Mouse (Mus musculus): ENCODE measurements at regions not wholly inside any gene's neighbourhood (a gene's known extent, or its start where the extent isn't known, plus 50 kb on each side); places are given as distances from the start of the nearest gene placed in this dataset.
"Not testable (repeated sequence)": the region's sequence is repeated elsewhere in the genome, so short reads cannot be mapped to it uniquely, and the experiment has no call there.

DNA sequence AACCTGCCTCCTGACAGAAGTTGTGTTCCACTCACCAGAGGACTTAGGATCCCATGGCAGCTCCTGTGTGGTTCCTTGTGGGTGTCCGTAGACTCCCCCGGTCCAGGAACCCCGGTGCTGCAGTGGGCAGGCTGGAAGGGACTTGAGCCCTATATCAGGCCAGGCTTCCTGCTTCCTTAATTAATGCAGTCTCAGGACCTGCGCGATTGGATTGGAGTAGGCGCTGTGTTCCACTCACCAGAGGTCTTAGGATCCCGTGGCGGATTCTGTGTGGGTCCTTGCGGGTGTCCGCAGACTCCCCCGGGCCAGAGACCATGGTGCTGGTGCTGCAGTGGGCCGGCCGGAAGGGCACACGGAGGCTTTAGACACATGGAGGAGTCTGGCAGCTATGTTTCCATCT lies 288.7 kb downstream of the Fut8 start:
- WGBS, result 95% methylated on average over 14 of the region's 14 CpGs
- not testable (repeated sequence) for H3K27ac ChIP-seq (ENCODE audit: low read length); H3K9me3 ChIP-seq (ENCODE audit: control insufficient read depth, low read length); ATAC-seq; H3K36me3 ChIP-seq (ENCODE audit: control insufficient read depth, insufficient read depth, low read length); H3K4me1 ChIP-seq (ENCODE audit: control insufficient read depth, insufficient read depth, low read length); H3K9ac ChIP-seq (ENCODE audit: low read depth, low read length); H3K27me3 ChIP-seq (replicated peaks; ENCODE audit: control insufficient read depth, insufficient read depth, low read length); H3K4me3 ChIP-seq (ENCODE audit: low read length); H3K4me2 ChIP-seq (ENCODE audit: low read depth, low read length)

DNA sequence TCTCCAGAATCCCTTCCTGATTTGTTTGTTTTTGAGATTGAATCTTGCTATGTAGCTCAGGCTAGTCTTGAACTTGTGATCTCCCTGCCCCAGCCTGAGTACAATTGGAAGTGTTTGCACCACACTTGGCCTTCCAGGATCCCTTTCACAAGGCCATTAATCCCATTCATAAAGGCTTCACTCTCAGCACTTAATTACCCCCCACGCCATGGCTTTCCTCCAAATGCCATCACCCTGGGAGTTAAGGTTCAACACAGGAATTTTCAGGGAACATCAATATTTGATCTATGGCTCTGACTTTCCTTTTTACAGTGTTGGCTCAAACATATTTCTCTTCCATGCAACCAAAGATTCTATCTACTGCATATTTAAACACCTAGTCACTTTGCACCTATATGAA lies 289.6 kb downstream of the Fut8 start:
- Histone ChIP-seq H3K4me2 (ENCODE audit: low read depth, low read length) (no peak overlapping the region), H3K36me3 (ENCODE audit: control insufficient read depth, insufficient read depth, low read length) (no peaks in the 10 kb centered on the region), H3K27ac (ENCODE audit: low read length) (no peak overlapping the region), H3K4me3 (ENCODE audit: low read length) (no peak overlapping the region), H3K9ac (ENCODE audit: low read depth, low read length) (no peak overlapping the region), H3K9me3 (ENCODE audit: control insufficient read depth, low read length) (no peaks in the 10 kb centered on the region), H3K27me3 (replicated peaks; ENCODE audit: control insufficient read depth, insufficient read depth, low read length) (no peaks in the 10 kb centered on the region), H3K4me1 (ENCODE audit: control insufficient read depth, insufficient read depth, low read length) (no peaks in the 10 kb centered on the region)
- 71% methylated on average over 1 of the region's 1 CpGs for WGBS
- ATAC-seq, result no peak

DNA sequence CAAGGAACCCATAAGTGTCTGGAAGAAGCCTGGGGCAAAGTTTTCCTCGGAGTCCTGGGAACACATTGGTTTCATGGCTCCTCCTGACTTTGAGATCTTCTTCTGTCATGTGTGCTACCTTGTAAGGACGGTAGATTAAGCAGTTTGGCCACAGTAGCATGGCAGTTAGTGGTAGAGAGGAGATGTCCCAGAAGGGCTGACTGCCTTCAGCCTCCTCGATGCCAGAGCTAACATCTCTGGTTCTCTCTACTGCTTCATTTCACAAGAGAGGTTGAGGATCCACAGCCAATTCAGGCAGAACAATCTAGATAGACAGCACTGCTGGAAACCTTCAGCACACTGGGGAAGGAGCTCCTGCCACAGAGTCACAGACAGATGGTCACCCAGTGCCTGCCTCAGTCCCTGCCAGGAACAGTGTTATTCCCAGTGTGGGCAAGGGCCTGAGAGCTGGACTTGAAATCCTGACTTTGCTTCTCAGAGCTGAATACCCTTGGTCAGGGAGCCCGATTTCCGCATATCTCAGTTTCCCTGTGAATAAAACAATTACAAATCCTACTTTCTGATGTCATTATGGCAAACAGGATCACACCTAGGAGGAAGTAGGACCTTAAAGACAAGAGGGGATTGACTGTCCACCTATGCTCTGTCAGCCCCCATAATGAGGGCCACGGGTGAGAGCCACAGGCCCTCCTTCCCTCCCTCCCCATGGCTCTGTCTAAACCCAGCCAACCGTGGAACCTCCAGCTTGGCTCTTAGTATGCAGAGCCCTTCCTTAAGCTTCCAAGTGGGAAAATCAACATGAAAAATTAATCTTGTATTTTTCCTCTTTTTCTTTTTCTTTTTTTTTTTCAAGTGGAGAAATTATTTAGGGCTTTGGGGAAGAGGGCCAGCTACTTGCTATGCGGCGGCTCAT lies 290.3 kb downstream of the Fut8 start:
- H3K9ac ChIP-seq (ENCODE audit: low read depth, low read length), result no peak overlapping the region
- no peak for ATAC-seq
- 86% methylated on average over 9 of the region's 9 CpGs for WGBS

DNA sequence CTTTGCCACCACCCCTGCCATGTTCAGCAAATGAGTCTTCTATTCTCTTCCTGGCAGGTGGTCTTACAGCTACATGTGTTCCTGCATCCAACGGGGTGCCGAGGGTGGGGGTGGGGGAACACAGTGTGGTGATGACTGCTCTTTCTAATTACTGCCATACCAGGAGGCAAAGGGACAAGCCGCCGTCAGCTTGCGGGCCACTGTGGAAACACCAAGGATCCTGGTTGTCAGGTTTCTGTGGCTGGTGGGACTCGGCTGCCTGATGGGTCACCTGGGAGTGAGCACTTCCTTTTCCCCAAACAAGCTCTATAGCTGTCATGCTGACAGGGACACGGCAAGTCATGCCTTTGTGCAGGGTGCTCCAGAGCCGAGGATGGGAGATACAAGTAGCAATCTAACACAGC lies 290.9 kb downstream of the Fut8 start:
- no peak for ATAC-seq
- 77% methylated on average over 8 of the region's 8 CpGs for WGBS

More for the DNA sequence above, 290.3 kb downstream of the Fut8 start:
- Histone ChIP-seq H3K27ac (ENCODE audit: low read length) (no peak overlapping the region), H3K4me2 (ENCODE audit: low read depth, low read length) (no peak overlapping the region), H3K4me3 (ENCODE audit: low read length) (no peak overlapping the region), H3K27me3 (replicated peaks; ENCODE audit: control insufficient read depth, insufficient read depth, low read length) (no peaks in the 10 kb centered on the region), H3K9me3 (ENCODE audit: control insufficient read depth, low read length) (no peaks in the 10 kb centered on the region), H3K4me1 (ENCODE audit: control insufficient read depth, insufficient read depth, low read length) (no peaks in the 10 kb centered on the region), H3K36me3 (ENCODE audit: control insufficient read depth, insufficient read depth, low read length) (no peaks in the 10 kb centered on the region)

DNA sequence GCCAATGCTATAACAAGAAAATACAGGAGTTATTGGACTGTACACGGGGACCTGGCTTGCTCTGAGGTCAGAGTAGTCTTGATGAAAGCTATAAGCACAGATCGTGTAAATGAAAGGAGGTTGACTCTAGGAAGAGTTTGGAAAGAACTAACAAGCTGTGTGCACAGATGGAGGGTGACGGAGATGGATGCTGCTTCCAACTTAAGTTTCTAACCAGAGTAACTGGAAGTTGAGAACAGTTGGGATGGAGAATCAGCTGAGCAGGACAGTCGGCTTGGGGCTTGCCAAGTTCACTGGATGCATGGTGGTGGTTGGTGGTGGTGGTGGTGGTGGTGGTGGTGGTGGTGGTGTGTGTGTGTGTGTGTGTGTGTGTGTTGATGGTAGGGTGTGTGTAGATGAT lies 291.5 kb downstream of the Fut8 start:
- Histone ChIP-seq H3K36me3 (ENCODE audit: control insufficient read depth, insufficient read depth, low read length) (no peaks in the 10 kb centered on the region), H3K27me3 (replicated peaks; ENCODE audit: control insufficient read depth, insufficient read depth, low read length) (no peaks in the 10 kb centered on the region), H3K4me2 (ENCODE audit: low read depth, low read length) (no peak overlapping the region), H3K9me3 (ENCODE audit: control insufficient read depth, low read length) (no peaks in the 10 kb centered on the region), H3K9ac (ENCODE audit: low read depth, low read length) (no peak overlapping the region), H3K4me1 (ENCODE audit: control insufficient read depth, insufficient read depth, low read length) (no peaks in the 10 kb centered on the region), H3K4me3 (ENCODE audit: low read length) (no peak overlapping the region), H3K27ac (ENCODE audit: low read length) (no peak overlapping the region)
- WGBS, result 88% methylated on average over 4 of the region's 4 CpGs
- no peak for ATAC-seq

More for the DNA sequence above, 290.9 kb downstream of the Fut8 start:
- Histone ChIP-seq H3K4me2 (ENCODE audit: low read depth, low read length) (no peak overlapping the region), H3K9ac (ENCODE audit: low read depth, low read length) (no peak overlapping the region), H3K4me3 (ENCODE audit: low read length) (no peak overlapping the region), H3K27me3 (replicated peaks; ENCODE audit: control insufficient read depth, insufficient read depth, low read length) (no peaks in the 10 kb centered on the region), H3K36me3 (ENCODE audit: control insufficient read depth, insufficient read depth, low read length) (no peaks in the 10 kb centered on the region), H3K9me3 (ENCODE audit: control insufficient read depth, low read length) (no peaks in the 10 kb centered on the region), H3K27ac (ENCODE audit: low read length) (no peak overlapping the region), H3K4me1 (ENCODE audit: control insufficient read depth, insufficient read depth, low read length) (no peaks in the 10 kb centered on the region)

DNA sequence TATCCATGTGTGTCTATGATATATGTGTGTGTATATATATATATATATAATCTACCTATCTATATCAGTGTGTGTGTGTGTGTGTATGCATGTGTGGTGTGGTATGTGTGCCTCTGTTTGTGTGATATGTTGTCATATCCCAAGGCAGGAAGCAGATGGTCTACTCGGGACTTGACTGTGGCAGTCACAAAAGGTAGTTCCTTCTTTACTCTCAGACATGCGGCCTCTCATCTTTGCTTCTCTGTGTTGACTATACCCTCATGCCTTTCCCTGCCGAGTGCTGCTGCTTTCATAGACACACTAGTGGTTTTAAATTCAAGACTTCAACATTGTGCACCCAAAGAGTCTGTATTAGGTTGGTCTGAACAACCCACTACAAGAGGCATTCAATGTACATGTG lies 292.0 kb downstream of the Fut8 start:
- no peak overlapping the region for H3K4me2 ChIP-seq (ENCODE audit: low read depth, low read length)
- H3K4me1 ChIP-seq (ENCODE audit: control insufficient read depth, insufficient read depth, low read length), result no peaks in the 10 kb centered on the region
- H3K27me3 ChIP-seq (replicated peaks; ENCODE audit: control insufficient read depth, insufficient read depth, low read length), result no peaks in the 10 kb centered on the region
- WGBS, result 84% methylated on average over 3 of the region's 3 CpGs
- no peak overlapping the region for H3K9ac ChIP-seq (ENCODE audit: low read depth, low read length)
- no peaks in the 10 kb centered on the region for H3K36me3 ChIP-seq (ENCODE audit: control insufficient read depth, insufficient read depth, low read length)
- no peak overlapping the region for H3K4me3 ChIP-seq (ENCODE audit: low read length)
- no peak overlapping the region for H3K27ac ChIP-seq (ENCODE audit: low read length)
- no peaks in the 10 kb centered on the region for H3K9me3 ChIP-seq (ENCODE audit: control insufficient read depth, low read length)
- ATAC-seq, result no peak

DNA sequence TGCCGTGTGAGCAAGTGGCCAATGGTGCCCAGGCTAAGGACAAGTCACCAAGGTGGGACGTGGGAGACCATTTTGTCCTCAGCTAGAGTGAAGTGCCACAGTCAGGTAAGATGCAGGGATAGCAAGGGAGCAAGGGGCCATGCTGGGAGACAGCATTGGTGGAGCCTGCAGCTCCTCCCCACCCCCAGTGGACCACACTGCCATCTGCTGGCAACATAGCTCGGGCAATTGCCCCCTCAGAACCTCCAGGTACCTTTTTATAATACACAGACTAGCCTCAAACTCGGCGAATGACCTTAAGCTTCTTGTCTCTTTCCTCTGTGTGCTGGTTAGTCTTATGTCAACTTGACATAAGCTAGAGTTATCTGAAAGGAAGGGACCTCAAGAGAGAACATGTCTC lies 293.4 kb downstream of the Fut8 start:
- H3K9ac ChIP-seq (ENCODE audit: low read depth, low read length), result no peak overlapping the region
- H3K4me3 ChIP-seq (ENCODE audit: low read length), result no peak overlapping the region
- H3K4me1 ChIP-seq (ENCODE audit: control insufficient read depth, insufficient read depth, low read length), result no peaks in the 10 kb centered on the region
- H3K27ac ChIP-seq (ENCODE audit: low read length), result no peak overlapping the region
- no peaks in the 10 kb centered on the region for H3K9me3 ChIP-seq (ENCODE audit: control insufficient read depth, low read length)
- no peak overlapping the region for H3K4me2 ChIP-seq (ENCODE audit: low read depth, low read length)
- no peaks in the 10 kb centered on the region for H3K27me3 ChIP-seq (replicated peaks; ENCODE audit: control insufficient read depth, insufficient read depth, low read length)
- 76% methylated on average over 5 of the region's 5 CpGs for WGBS
- no peak for ATAC-seq
- no peaks in the 10 kb centered on the region for H3K36me3 ChIP-seq (ENCODE audit: control insufficient read depth, insufficient read depth, low read length)

DNA sequence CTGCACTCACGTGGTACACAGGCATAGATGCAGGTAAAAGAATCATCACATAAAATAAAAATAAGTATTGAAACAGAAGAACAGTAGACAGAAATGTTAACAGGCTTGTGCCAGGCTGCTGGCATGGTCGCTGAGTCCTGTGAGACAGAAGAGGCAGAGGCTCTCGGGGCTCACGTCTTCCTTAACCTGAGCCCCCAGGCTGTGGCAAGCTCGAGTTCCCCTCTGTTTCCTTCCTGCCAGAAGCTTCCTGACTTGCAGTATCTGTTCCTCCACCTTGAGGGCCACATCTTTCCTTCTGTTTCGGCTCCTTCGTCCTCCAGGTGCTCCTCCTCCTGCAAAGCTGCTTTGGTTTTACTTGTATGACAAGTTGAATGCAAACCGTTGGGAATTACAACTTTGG lies 294.6 kb downstream of the Fut8 start:
- no peaks in the 10 kb centered on the region for H3K36me3 ChIP-seq (ENCODE audit: control insufficient read depth, insufficient read depth, low read length)
- no peak for ATAC-seq
- H3K9ac ChIP-seq (ENCODE audit: low read depth, low read length), result no peak overlapping the region
- no peak overlapping the region for H3K27ac ChIP-seq (ENCODE audit: low read length)
- no peaks in the 10 kb centered on the region for H3K27me3 ChIP-seq (replicated peaks; ENCODE audit: control insufficient read depth, insufficient read depth, low read length)
- 70% methylated on average over 8 of the region's 8 CpGs for WGBS
- no peaks in the 10 kb centered on the region for H3K4me1 ChIP-seq (ENCODE audit: control insufficient read depth, insufficient read depth, low read length)
- H3K4me2 ChIP-seq (ENCODE audit: low read depth, low read length), result no peak overlapping the region
- no peak overlapping the region for H3K4me3 ChIP-seq (ENCODE audit: low read length)
- no peaks in the 10 kb centered on the region for H3K9me3 ChIP-seq (ENCODE audit: control insufficient read depth, low read length)

DNA sequence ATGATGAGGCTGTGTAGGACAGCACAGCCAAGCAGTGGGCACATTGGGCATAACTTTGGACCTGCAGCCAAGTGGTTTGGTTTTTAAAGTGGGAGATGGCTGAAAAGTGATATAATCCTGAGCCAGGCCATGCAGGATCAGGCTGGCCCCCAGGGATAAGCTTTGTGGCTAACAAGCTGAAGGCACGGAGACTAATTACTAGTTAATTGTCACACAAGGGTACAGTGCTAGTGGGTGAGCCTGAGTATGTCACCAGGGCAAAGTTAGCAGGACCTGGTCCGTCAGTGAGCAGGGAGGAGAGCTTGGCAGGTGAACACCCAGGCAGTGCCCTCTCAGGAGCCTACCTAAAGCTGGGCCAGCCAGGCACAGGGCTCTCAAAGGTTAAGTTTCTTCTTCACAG lies 295.7 kb downstream of the Fut8 start:
- no peaks in the 10 kb centered on the region for H3K4me1 ChIP-seq (ENCODE audit: control insufficient read depth, insufficient read depth, low read length)
- H3K4me2 ChIP-seq (ENCODE audit: low read depth, low read length), result no peak overlapping the region
- H3K4me3 ChIP-seq (ENCODE audit: low read length), result no peak overlapping the region
- H3K27ac ChIP-seq (ENCODE audit: low read length), result no peak overlapping the region
- no peaks in the 10 kb centered on the region for H3K9me3 ChIP-seq (ENCODE audit: control insufficient read depth, low read length)
- no peak for ATAC-seq
- no peak overlapping the region for H3K9ac ChIP-seq (ENCODE audit: low read depth, low read length)
- H3K36me3 ChIP-seq (ENCODE audit: control insufficient read depth, insufficient read depth, low read length), result no peaks in the 10 kb centered on the region
- no peaks in the 10 kb centered on the region for H3K27me3 ChIP-seq (replicated peaks; ENCODE audit: control insufficient read depth, insufficient read depth, low read length)
- WGBS, result 86% methylated on average over 2 of the region's 2 CpGs

DNA sequence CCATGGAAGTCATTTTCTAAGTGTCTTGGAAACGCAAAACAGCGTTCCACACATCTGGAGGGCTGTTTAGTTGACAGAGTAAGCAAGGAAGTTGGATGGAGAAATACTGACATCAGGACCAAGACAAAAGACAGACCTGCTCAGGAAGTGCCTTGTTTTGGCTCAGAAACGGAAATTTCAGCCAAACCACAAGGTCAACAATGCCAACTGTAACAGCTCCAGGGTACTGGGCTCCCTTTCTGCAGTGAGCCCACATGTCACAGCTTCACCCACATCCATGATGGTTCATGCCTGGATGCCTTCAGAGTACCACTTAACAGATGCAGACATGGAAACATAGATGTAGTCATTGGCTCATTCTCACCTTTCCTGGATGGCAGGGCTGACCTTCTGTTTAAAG lies 296.2 kb downstream of the Fut8 start:
- Histone ChIP-seq H3K4me3 (ENCODE audit: low read length) (no peak overlapping the region), H3K27ac (ENCODE audit: low read length) (no peak overlapping the region), H3K27me3 (replicated peaks; ENCODE audit: control insufficient read depth, insufficient read depth, low read length) (no peaks in the 10 kb centered on the region), H3K36me3 (ENCODE audit: control insufficient read depth, insufficient read depth, low read length) (no peaks in the 10 kb centered on the region), H3K4me2 (ENCODE audit: low read depth, low read length) (no peak overlapping the region), H3K9ac (ENCODE audit: low read depth, low read length) (no peak overlapping the region), H3K4me1 (ENCODE audit: control insufficient read depth, insufficient read depth, low read length) (no peaks in the 10 kb centered on the region), H3K9me3 (ENCODE audit: control insufficient read depth, low read length) (no peaks in the 10 kb centered on the region)
- ATAC-seq, result no peak
- 33% methylated on average over 3 of the region's 3 CpGs for WGBS
